Mouse (Mus musculus): ENCODE data around the gene Dmrtc1b. TPM values are rescaled to one million over a fixed set of nuclear protein-coding genes. Genes with fewer than 3 reads are reported as not detected.
"Not testable (repeated sequence)": the region's sequence is repeated elsewhere in the genome, so short reads cannot be mapped to it uniquely, and the experiment has no call there.

Dmrtc1b gene
- not detected in 2 replicates for polyA plus RNA-seq (2016; fragmentation: Nextera tagmentation; extraction: Ambion mirVana)

- H3K27ac ChIP-seq; H3K4me1 ChIP-seq (replicated peaks); H3K36me3 ChIP-seq; H3K4me3 ChIP-seq; H3K9me3 ChIP-seq; DNase-seq (ENCODE audit: low spot score): not testable (repeated sequence)
- H3K27me3 ChIP-seq (ENCODE audit: insufficient read depth, poor library complexity, severe bottlenecking) = peaks cover 26% of the 10 kb centered on the region; the same call in 1 of the 2 replicates
- 86% methylated on average over 10 of the region's 10 CpGs for WGBS
Observed at GRCm38 (mm10) chrX:102707535-102707934, at the start of gene Dmrtc1b, which contains the start of gene Gm9112. Gene Dmrtc1b, plus strand, starts transcription at chrX:102707865. Gene Gm9112, minus strand, starts transcription at chrX:102707635.

GRCm38 (mm10) chrX:102660712-102661111, 47.0 kb upstream of the Dmrtc1b start:
- Histone ChIP-seq H3K4me3 (no peak overlapping the region), H3K36me3 (no peaks in the 10 kb centered on the region), H3K27ac (no peak overlapping the region), H3K4me1 (replicated peaks) (no peaks in the 10 kb centered on the region), H3K27me3 (ENCODE audit: insufficient read depth, poor library complexity, severe bottlenecking) (peaks cover 8% of the 10 kb centered on the region), H3K9me3 (no peaks in the 10 kb centered on the region)
- DNase-seq (ENCODE audit: low spot score) = no peak
- WGBS = 20% methylated on average over 3 of the region's 3 CpGs

GRCm38 (mm10) chrX:102666641-102667040, 41.0 kb upstream of the Dmrtc1b start:
- 80% methylated on average over 2 of the region's 2 CpGs for WGBS
- Histone ChIP-seq H3K4me1 (replicated peaks) (no peaks in the 10 kb centered on the region), H3K9me3 (no peaks in the 10 kb centered on the region), H3K27me3 (ENCODE audit: insufficient read depth, poor library complexity, severe bottlenecking) (peaks cover 11% of the 10 kb centered on the region), H3K4me3 (no peak overlapping the region), H3K27ac (no peak overlapping the region), H3K36me3 (no peaks in the 10 kb centered on the region)
- DNase-seq (ENCODE audit: low spot score) = no peak

GRCm38 (mm10) chrX:102684706-102685105, 23.0 kb upstream of the Dmrtc1b start:
- not testable (repeated sequence) for H3K27me3 ChIP-seq (ENCODE audit: insufficient read depth, poor library complexity, severe bottlenecking); DNase-seq (ENCODE audit: low spot score); H3K9me3 ChIP-seq; H3K4me3 ChIP-seq; H3K36me3 ChIP-seq; H3K27ac ChIP-seq; H3K4me1 ChIP-seq (replicated peaks)
- WGBS = 52% methylated on average over 3 of the region's 3 CpGs

DNA sequence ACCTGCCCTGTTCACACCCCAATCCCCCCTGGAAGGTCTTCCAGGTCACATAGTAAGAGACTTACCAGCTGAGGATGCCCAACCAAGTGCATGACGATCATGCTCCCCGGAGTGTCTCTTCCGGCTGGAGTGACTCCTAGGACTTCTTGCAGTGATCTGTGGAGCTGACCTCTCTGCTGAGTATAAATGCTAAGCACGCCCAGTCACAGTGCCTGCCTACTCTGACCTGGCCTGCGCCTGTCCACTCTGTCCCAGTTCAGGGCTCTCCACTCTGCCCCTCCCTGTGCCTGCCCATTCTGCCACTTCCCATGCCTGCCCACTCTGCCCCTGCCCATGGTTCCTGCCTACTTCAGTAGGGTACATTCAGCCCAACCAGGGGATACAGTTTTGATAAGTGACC, 20.8 kb upstream of the Dmrtc1b start, which contains the start of gene Gm3880:
Gene Gm3880 (minus strand): TSS at position 101 of the 400 bp plus-strand sequence.
- 86% methylated on average over 5 of the region's 5 CpGs for WGBS
- H3K4me1 ChIP-seq (replicated peaks); H3K27me3 ChIP-seq (ENCODE audit: insufficient read depth, poor library complexity, severe bottlenecking); H3K36me3 ChIP-seq; H3K27ac ChIP-seq; H3K9me3 ChIP-seq; DNase-seq (ENCODE audit: low spot score); H3K4me3 ChIP-seq: not testable (repeated sequence)

DNA sequence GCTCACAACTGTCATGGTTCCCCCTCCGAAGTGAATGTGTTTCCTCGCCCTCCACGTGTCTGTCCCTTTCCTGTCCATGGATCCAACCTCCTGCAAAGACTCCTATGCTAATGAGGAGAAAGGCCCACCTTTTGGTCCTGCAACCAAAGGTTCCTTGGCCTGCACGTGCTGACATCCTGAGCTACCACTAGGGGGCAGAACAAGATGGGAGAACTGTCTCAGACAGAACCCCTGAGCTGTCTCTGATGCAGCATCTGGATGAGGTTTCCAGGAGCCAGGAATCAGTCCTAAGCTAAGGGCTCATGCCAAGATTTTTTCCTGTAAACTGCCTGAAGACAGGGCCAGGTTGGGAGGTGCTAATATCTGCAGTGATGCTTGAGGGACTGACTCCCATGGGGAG, 18.4 kb upstream of the Dmrtc1b start:
- WGBS = 20% methylated on average over 4 of the region's 4 CpGs
- H3K27me3 ChIP-seq (ENCODE audit: insufficient read depth, poor library complexity, severe bottlenecking) = peaks cover 15% of the 10 kb centered on the region
- peak; percentile 10 for DNase-seq (ENCODE audit: low spot score)
- H3K4me3 ChIP-seq; H3K9me3 ChIP-seq; H3K27ac ChIP-seq; H3K4me1 ChIP-seq (replicated peaks); H3K36me3 ChIP-seq: not testable (repeated sequence)

DNA sequence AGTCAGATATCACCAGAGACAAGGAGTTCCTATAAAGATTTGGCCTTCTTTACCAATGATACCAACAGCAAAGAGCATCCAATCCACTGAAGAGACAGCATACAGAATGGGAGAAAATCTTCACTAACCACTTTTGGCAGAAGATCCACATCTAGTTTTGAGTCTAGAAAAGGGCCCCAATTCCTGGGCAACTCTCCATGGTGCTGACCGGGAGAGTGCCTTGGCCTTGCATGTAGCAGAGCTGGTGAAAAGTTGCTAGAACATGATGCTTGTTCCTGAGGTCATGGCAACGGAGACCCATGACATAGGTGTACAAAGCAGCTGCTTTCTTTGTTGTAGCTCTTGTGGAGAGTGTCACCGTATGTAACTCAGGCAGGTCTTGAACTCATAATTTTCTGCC, 7.0 kb upstream of the Dmrtc1b start:
- H3K27ac ChIP-seq; H3K36me3 ChIP-seq; H3K4me1 ChIP-seq (replicated peaks); H3K4me3 ChIP-seq; H3K9me3 ChIP-seq; H3K27me3 ChIP-seq (ENCODE audit: insufficient read depth, poor library complexity, severe bottlenecking): not testable (repeated sequence)
- peak; percentile 2 for DNase-seq (ENCODE audit: low spot score)
- WGBS = 65% methylated on average over 3 of the region's 3 CpGs

DNA sequence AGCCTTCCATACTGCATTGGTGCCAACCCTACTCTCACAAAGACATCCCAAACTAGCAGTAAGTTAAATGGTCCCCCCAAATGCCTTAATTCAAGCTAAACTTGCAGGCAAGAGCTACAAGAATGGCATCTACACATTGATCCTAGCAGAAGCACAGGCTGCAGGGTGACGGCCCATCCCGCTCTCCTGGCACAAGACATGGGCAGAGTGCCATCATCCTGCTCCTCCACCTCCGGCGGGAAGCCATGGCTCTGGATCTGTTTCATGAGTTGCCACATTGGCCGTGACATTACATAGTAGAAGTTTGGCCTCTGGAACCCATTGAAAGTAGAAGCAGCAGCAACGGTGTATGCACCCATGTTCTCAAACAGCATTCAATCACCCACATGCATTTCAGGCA, 16.6 kb downstream of the Dmrtc1b start:
- not testable (repeated sequence) for H3K4me3 ChIP-seq; H3K27me3 ChIP-seq (ENCODE audit: insufficient read depth, poor library complexity, severe bottlenecking); H3K4me1 ChIP-seq (replicated peaks); H3K36me3 ChIP-seq; H3K9me3 ChIP-seq; H3K27ac ChIP-seq; DNase-seq (ENCODE audit: low spot score)
- WGBS = 93% methylated on average over 6 of the region's 6 CpGs

Other genes with a start within 250 kb of the Dmrtc1b start
- 5.9 and 7.8 TPM in 2 replicates for gene Hdac8, start 202.5 kb upstream of the Dmrtc1b start, polyA plus RNA-seq (2016; fragmentation: Nextera tagmentation; extraction: Ambion mirVana)
- 6.3 and 6.6 TPM in 2 replicates for gene Phka1, start 63.6 kb upstream of the Dmrtc1b start, polyA plus RNA-seq (2016; fragmentation: Nextera tagmentation; extraction: Ambion mirVana)
- gene Gm3880, start 20.9 kb upstream of the Dmrtc1b start, polyA plus RNA-seq (2016; fragmentation: Nextera tagmentation; extraction: Ambion mirVana) = not detected in 2 replicates
- not detected in 2 replicates for gene Gm9112, start 230 bp upstream of the Dmrtc1b start, polyA plus RNA-seq (2016; fragmentation: Nextera tagmentation; extraction: Ambion mirVana)
- not detected in 2 replicates for gene Dmrtc1c1, start 95.1 kb downstream of the Dmrtc1b start, polyA plus RNA-seq (2016; fragmentation: Nextera tagmentation; extraction: Ambion mirVana)
- not detected in 2 replicates for gene Dmrtc1c2, start 146.8 kb downstream of the Dmrtc1b start, polyA plus RNA-seq (2016; fragmentation: Nextera tagmentation; extraction: Ambion mirVana)
- not detected in 2 replicates for gene 1700031F05Rik, start 160.1 kb downstream of the Dmrtc1b start, polyA plus RNA-seq (2016; fragmentation: Nextera tagmentation; extraction: Ambion mirVana)
- 0.30 and 0.58 TPM in 2 replicates for gene Dmrtc1a, start 200.8 kb downstream of the Dmrtc1b start, polyA plus RNA-seq (2016; fragmentation: Nextera tagmentation; extraction: Ambion mirVana)
- not detected in 2 replicates for gene 1700011M02Rik, start 201.0 kb downstream of the Dmrtc1b start, polyA plus RNA-seq (2016; fragmentation: Nextera tagmentation; extraction: Ambion mirVana)
- gene 1700018G05Rik, start 220.5 kb downstream of the Dmrtc1b start, polyA plus RNA-seq (2016; fragmentation: Nextera tagmentation; extraction: Ambion mirVana) = not detected in 2 replicates

Data from hindbrain, embryonic 10.5 days (tissue).